Comparison of ENCODE assay signal across 9 mouse cellular contexts in the genomic region with DNA sequence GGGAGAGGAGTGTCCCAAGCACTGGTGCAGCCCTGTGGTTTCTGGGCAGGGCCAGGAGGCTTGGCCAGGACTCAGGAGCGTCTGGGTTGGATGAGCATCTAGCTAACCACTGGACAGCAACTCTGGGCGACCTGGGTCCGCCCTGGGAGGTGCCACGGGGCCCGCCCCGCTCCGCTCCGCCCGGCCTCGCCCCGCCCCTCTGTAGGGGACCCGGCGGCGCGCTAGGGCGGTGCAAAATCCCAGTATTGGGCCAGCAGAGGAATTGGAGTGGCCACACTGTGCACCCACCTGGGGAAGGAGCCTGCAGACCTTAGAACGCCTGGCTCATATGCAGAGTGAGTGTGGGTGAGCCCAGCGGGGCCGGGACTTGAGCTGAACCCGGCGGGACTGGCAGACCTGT. TPM values are rescaled to one million over a fixed set of nuclear protein-coding genes. Genes with fewer than 3 reads are reported as not detected.
A peak's percentile ranks its signal among the peaks of the same experiment; 100 is the strongest.
DNase-seq lines count a peak whose midpoint lies in the region; ATAC-seq and TF ChIP-seq lines count a peak whose summit lies in the region.
"Had no signal": no experiment of that assay in that cellular context is flagged by ENCODE, and none has a peak within 500 bp of the region (broad histone marks: within the 10 kb centered on the region; RNA-seq: fewer than 3 reads in every experiment).

Gene Myo3a, plus strand, starts transcription at position 196 of the 400 bp plus-strand sequence.

- no peak for TF ChIP-seq EP300 in ES-Bruce4 (IDR thresholded peaks at IDR 0.05; ENCODE audit: insufficient read depth, low read depth, low read length)

- TF ChIP-seq POLR2A in ES-Bruce4 (IDR thresholded peaks at IDR 0.05; ENCODE audit: insufficient read depth, low read length) = no peak

- no peaks in the 10 kb centered on the region for H3K36me3 ChIP-seq in ES-Bruce4 (ENCODE audit: control insufficient read depth, insufficient read depth, low read length, poor library complexity, severe bottlenecking)
- H3K36me3 ChIP-seq in hindbrain, postnatal 0 days (ENCODE audit: insufficient read depth, low read length) = no peaks in the 10 kb centered on the region
- no peaks in the 10 kb centered on the region for H3K36me3 ChIP-seq in liver, embryonic 12.5 days

- peak; percentile 2 to 33 for DNase-seq in adrenal gland, postnatal 36 days
- DNase-seq in hindbrain, postnatal 0 days (ENCODE audit: low spot score) = no peak
- DNase-seq in frontal cortex, postnatal 25 days (ENCODE audit: low spot score in 2 of 2) = no peak
- no peak for DNase-seq in gastrocnemius, postnatal 25 days
- DNase-seq in left cerebral cortex, adult 9 months (ENCODE audit: low spot score in 2 of 2) = no peak
- no peak for DNase-seq in left cerebral cortex, adult 8-10 months (ENCODE audit: low spot score in 2 of 2)

- no peaks in the 10 kb centered on the region for H3K4me1 ChIP-seq in ES-Bruce4 (ENCODE audit: control insufficient read depth, insufficient read depth, low read length)
- H3K4me1 ChIP-seq in hindbrain, postnatal 0 days (ENCODE audit: insufficient read depth, low read length) = peaks cover 4% of the 10 kb centered on the region; the same call in 1 of the 2 replicates
- peaks cover 6% of the 10 kb centered on the region; the same call in 1 of the 2 replicates for H3K4me1 ChIP-seq in liver, embryonic 12.5 days
- H3K4me1 ChIP-seq: megakaryocyte, embryonic 14.5 days had no signal

- peak within 1 kb of the TSS; percentile 66 for H3K4me3 ChIP-seq in ES-Bruce4 (ENCODE audit: low read depth, low read length)
- H3K4me3 ChIP-seq in hindbrain, postnatal 0 days (ENCODE audit: low read length) = peak within 1 kb of the TSS; percentile 27
- H3K4me3 ChIP-seq in liver, embryonic 12.5 days = peak within 1 kb of the TSS; percentile 31
- H3K4me3 ChIP-seq: megakaryocyte, embryonic 14.5 days had no signal

- no peaks in the 10 kb centered on the region for H3K27me3 ChIP-seq in ES-Bruce4 (ENCODE audit: control insufficient read depth, insufficient read depth, low read length, poor library complexity, severe bottlenecking)
- no peaks in the 10 kb centered on the region for H3K27me3 ChIP-seq in hindbrain, postnatal 0 days (ENCODE audit: insufficient read depth, low read length)
- 0 out of 2 replicates have a peak, but pooled peaks cover 6% of the 10 kb centered on the region for H3K27me3 ChIP-seq in liver, embryonic 12.5 days (replicated peaks)

- H3K4me2 ChIP-seq in hindbrain, postnatal 0 days (ENCODE audit: low read depth, low read length) = peak within 1 kb of the TSS; percentile 55
- H3K4me2 ChIP-seq in liver, embryonic 12.5 days = peak within 1 kb of the TSS; percentile 52

- no peak for TF ChIP-seq CTCF in ES-Bruce4 (IDR thresholded peaks at IDR 0.05; ENCODE audit: low read depth, low read length)
- TF ChIP-seq CTCF in hindbrain, postnatal 0 days (IDR thresholded peaks at IDR 0.05; ENCODE audit: low read depth) = no peak

- H3K9ac ChIP-seq in ES-Bruce4 (ENCODE audit: low read depth, poor library complexity, severe bottlenecking) = 0 out of 2 replicates have a peak within 1 kb of the TSS, but pooled peaks have one; percentile 35
- H3K9ac ChIP-seq in hindbrain, postnatal 0 days (replicated peaks; ENCODE audit: low read length) = no peak within 1 kb of the TSS
- no peak within 1 kb of the TSS for H3K9ac ChIP-seq in liver, embryonic 12.5 days

- no peak for ATAC-seq in hindbrain, postnatal 0 days
- peak; percentile 75 for ATAC-seq in liver, embryonic 12.5 days

- H3K27ac ChIP-seq in ES-Bruce4 (ENCODE audit: insufficient read depth, low read length) = no peak within 1 kb of the TSS
- no peak within 1 kb of the TSS for H3K27ac ChIP-seq in hindbrain, postnatal 0 days
- H3K27ac ChIP-seq in liver, embryonic 12.5 days = no peak within 1 kb of the TSS

- 5% methylated on average over 21 of the region's 21 CpGs for WGBS in hindbrain, postnatal 0 days
- WGBS in liver, embryonic 12.5 days (ENCODE audit: insufficient replicate concordance) = 1% methylated on average over 21 of the region's 21 CpGs

- H3K9me3 ChIP-seq in ES-Bruce4 (replicated peaks; ENCODE audit: control insufficient read depth, insufficient read depth, low read length, poor library complexity, severe bottlenecking) = no peaks in the 10 kb centered on the region
- H3K9me3 ChIP-seq in hindbrain, postnatal 0 days (ENCODE audit: low read length) = no peaks in the 10 kb centered on the region
- H3K9me3 ChIP-seq in liver, embryonic 12.5 days (replicated peaks) = no peaks in the 10 kb centered on the region

RNA-seq across cellular contexts. Expression of gene Myo3a, which starts in this region (rescaled TPM):
- polyA plus RNA-seq in ES-Bruce4 (2011; ENCODE audit: insufficient read depth, insufficient read length, low read depth, missing spikeins) = 0.27 and 0.40 TPM in 2 replicates
- not detected for total RNA-seq in adrenal gland, postnatal 36 days (2021)
- 0.26 and 0.29 TPM in 2 replicates for total RNA-seq in hindbrain, postnatal 0 days (2014; rRNA removed)
- polyA plus RNA-seq in hindbrain, postnatal 0 days (2015; fragmentation: Nextera tagmentation; extraction: Ambion mirVana) = 0.04 and 0.06 TPM in 2 replicates
- polyA plus RNA-seq in liver, embryonic 12.5 days (2016; fragmentation: Nextera tagmentation; extraction: Ambion mirVana) = not detected in 2 replicates
- not detected for total RNA-seq in gastrocnemius, postnatal 25 days (2021)
- 1 to 10 TPM; 1.3 to 3.2 (median 2.2) TPM for total RNA-seq in left cerebral cortex, adult 8-10 months (2022)

Comparison
In these comparisons a context has a peak if more than half of its experiments do, and no peak if none do; other contexts are left out.
1. Peak in DNase-seq in adrenal gland, postnatal 36 days; RNA of the gene not detected or under 1 TPM.
2. Peak in ATAC-seq, H3K4me3 ChIP-seq and H3K4me2 ChIP-seq in liver, embryonic 12.5 days; RNA of the gene not detected or under 1 TPM.